Mouse (Mus musculus): Measurements from ENCODE around the gene Gm7694. TPM values are rescaled to one million over a fixed set of nuclear protein-coding genes. Genes with fewer than 3 reads are reported as not detected.

The Gm7694 gene
- total and polyA plus RNA-seq, 3 experiments, result 0.76 to 2.3 (median 0.79) TPM

DNA sequence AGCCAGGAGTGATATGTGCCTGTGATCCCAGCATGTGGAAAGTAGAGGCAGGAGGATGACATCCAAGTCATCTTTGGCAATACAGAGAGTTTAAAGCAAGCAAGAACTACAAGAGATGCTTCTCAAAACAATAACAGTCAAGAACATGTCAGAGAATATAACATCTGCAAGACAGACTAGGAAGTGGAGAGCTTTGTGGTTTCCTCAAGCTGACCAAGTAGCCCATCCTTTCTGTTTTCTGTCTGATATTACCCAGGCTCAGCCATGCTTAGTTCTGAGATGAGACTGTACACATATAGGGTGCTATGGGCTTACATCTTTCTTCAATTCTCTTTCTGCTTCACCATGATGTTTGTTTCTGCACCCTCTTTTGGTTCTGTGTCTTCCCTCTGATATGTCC is 32.9 kb downstream of the Gm7694 start:
- no peaks in the 10 kb centered on the region for H3K9me3 ChIP-seq (replicated peaks)
- no peaks in the 10 kb centered on the region for H3K36me3 ChIP-seq (replicated peaks)
- no peak overlapping the region for H3K4me3 ChIP-seq (ENCODE audit: low read depth, low read length)
- 0 out of 2 replicates have a peak, but pooled peaks cover 8% of the 10 kb centered on the region for H3K27me3 ChIP-seq (ENCODE audit: insufficient read depth, low read length)
- DNase-seq (ENCODE audit: low spot score) (no peak), ATAC-seq (ENCODE audit: extremely low read depth, insufficient number of reproducible peaks, low FRiP score, poor library complexity, severe bottlenecking) (no peak)
- TF ChIP-seq GATA1 (IDR thresholded peaks at IDR 0.05; ENCODE audit: borderline replicate concordance, low read length), result no peak
- no peak for TF ChIP-seq POLR2AphosphoS5 (IDR thresholded peaks at IDR 0.05; ENCODE audit: insufficient replicate concordance, low read depth, low read length)
- TF ChIP-seq CTCF (IDR thresholded peaks at IDR 0.05; ENCODE audit: low read depth, low read length), result no peak
- no peak for TF ChIP-seq GATA2 (IDR thresholded peaks at IDR 0.05; ENCODE audit: borderline replicate concordance, low read depth, low read length)
- TF ChIP-seq TAL1 (conservative IDR thresholded peaks at IDR 0.05; ENCODE audit: low read depth, low read length), result no peak
- H3K4me1 ChIP-seq (ENCODE audit: insufficient read depth, low read depth, low read length), result no peaks in the 10 kb centered on the region

DNA sequence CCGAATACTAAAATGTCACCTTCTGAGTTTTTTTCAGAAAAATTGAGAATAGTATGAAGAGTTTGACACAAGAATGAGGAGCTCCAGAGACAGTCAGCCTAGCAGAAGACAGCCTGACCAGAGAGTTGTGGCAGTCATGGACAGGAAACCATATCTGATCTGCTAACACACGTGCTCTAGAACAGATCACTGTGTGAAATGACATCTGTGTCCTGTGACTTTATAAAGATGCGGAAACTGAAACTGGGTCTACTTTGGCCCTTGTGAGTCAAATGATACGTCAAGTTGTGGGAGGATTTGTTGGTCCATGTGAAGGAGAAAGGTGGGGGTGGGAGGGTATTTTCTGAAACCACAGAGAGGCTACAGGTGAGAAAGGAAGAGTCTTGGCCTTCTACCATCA is 35.4 kb downstream of the Gm7694 start:
- Histone ChIP-seq H3K4me3 (ENCODE audit: low read depth, low read length) (no peak overlapping the region), H3K27me3 (ENCODE audit: insufficient read depth, low read length) (0 out of 2 replicates have a peak, but pooled peaks cover 8% of the 10 kb centered on the region), H3K9me3 (replicated peaks) (no peaks in the 10 kb centered on the region), H3K4me1 (ENCODE audit: insufficient read depth, low read depth, low read length) (no peaks in the 10 kb centered on the region), H3K36me3 (replicated peaks) (no peaks in the 10 kb centered on the region)
- no peak for DNase-seq (ENCODE audit: low spot score)
- TF ChIP-seq POLR2AphosphoS5 (IDR thresholded peaks at IDR 0.05; ENCODE audit: insufficient replicate concordance, low read depth, low read length), result no peak
- TF ChIP-seq GATA2 (IDR thresholded peaks at IDR 0.05; ENCODE audit: borderline replicate concordance, low read depth, low read length), result no peak
- TF ChIP-seq TAL1 (conservative IDR thresholded peaks at IDR 0.05; ENCODE audit: low read depth, low read length), result no peak
- TF ChIP-seq CTCF (IDR thresholded peaks at IDR 0.05; ENCODE audit: low read depth, low read length), result no peak
- TF ChIP-seq GATA1 (IDR thresholded peaks at IDR 0.05; ENCODE audit: borderline replicate concordance, low read length), result no peak
- no peak for ATAC-seq (ENCODE audit: extremely low read depth, insufficient number of reproducible peaks, low FRiP score, poor library complexity, severe bottlenecking)

DNA sequence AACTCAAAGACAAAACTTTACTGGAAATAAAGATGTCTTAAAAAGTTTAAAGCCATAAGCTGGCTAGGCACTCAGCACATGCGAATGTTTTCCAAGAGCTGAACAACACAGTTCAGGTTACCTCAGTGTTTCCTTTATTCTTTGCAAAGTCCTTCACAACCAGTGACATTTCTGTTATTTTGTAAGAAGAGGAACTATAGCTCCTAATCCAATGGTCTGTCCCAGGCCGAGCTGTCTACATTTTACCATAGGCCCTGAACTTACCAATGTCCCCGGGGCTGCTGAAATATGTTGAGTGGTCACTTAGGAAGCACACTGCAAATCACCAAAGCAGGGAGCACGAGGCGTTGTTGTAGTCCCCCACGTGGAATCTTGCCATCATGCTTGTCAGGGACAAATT is 35.9 kb downstream of the Gm7694 start:
- DNase-seq (ENCODE audit: low spot score) (no peak), ATAC-seq (ENCODE audit: extremely low read depth, insufficient number of reproducible peaks, low FRiP score, poor library complexity, severe bottlenecking) (no peak)
- 0 out of 2 replicates have a peak, but pooled peaks cover 8% of the 10 kb centered on the region for H3K27me3 ChIP-seq (ENCODE audit: insufficient read depth, low read length)
- H3K9me3 ChIP-seq (replicated peaks), result no peaks in the 10 kb centered on the region
- no peak overlapping the region for H3K4me3 ChIP-seq (ENCODE audit: low read depth, low read length)
- no peaks in the 10 kb centered on the region for H3K36me3 ChIP-seq (replicated peaks)
- no peaks in the 10 kb centered on the region for H3K4me1 ChIP-seq (ENCODE audit: insufficient read depth, low read depth, low read length)
- TF ChIP-seq GATA1 (IDR thresholded peaks at IDR 0.05; ENCODE audit: borderline replicate concordance, low read length), result no peak
- no peak for TF ChIP-seq CTCF (IDR thresholded peaks at IDR 0.05; ENCODE audit: low read depth, low read length)
- no peak for TF ChIP-seq TAL1 (conservative IDR thresholded peaks at IDR 0.05; ENCODE audit: low read depth, low read length)
- no peak for TF ChIP-seq POLR2AphosphoS5 (IDR thresholded peaks at IDR 0.05; ENCODE audit: insufficient replicate concordance, low read depth, low read length)
- TF ChIP-seq GATA2 (IDR thresholded peaks at IDR 0.05; ENCODE audit: borderline replicate concordance, low read depth, low read length), result no peak

DNA sequence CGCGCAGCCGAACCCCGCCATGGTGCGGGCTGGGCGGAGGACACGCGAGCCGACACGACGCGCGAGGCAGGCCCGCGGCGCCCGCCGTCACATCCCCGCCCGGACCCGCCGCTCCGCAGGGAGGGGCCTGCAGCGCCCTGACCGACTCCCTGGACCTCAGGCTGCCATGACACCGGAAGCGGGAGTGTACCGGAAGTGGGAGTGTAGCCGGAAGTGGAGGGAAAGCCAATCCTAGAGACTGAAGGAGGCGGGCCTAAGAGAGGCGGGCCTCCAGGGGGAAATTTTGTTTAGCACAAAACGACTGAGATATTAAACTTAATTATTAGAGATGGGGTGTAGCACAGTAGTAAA is 50.6 kb downstream of the Gm7694 start:
- DNase-seq (ENCODE audit: low spot score) (peak; percentile 27), ATAC-seq (ENCODE audit: extremely low read depth, insufficient number of reproducible peaks, low FRiP score, poor library complexity, severe bottlenecking) (peak; percentile 93)
- Histone ChIP-seq H3K4me3 (ENCODE audit: low read depth, low read length) (peak overlapping the region; percentile 65), H3K4me1 (ENCODE audit: insufficient read depth, low read depth, low read length) (peaks cover 3% of the 10 kb centered on the region; the same call in 1 of the 2 replicates), H3K9me3 (replicated peaks) (no peaks in the 10 kb centered on the region), H3K36me3 (replicated peaks) (no peaks in the 10 kb centered on the region), H3K27me3 (ENCODE audit: insufficient read depth, low read length) (no peaks in the 10 kb centered on the region)
- no peak for TF ChIP-seq POLR2AphosphoS5 (IDR thresholded peaks at IDR 0.05; ENCODE audit: insufficient replicate concordance, low read depth, low read length)
- TF ChIP-seq CTCF (IDR thresholded peaks at IDR 0.05; ENCODE audit: low read depth, low read length), result no peak

DNA sequence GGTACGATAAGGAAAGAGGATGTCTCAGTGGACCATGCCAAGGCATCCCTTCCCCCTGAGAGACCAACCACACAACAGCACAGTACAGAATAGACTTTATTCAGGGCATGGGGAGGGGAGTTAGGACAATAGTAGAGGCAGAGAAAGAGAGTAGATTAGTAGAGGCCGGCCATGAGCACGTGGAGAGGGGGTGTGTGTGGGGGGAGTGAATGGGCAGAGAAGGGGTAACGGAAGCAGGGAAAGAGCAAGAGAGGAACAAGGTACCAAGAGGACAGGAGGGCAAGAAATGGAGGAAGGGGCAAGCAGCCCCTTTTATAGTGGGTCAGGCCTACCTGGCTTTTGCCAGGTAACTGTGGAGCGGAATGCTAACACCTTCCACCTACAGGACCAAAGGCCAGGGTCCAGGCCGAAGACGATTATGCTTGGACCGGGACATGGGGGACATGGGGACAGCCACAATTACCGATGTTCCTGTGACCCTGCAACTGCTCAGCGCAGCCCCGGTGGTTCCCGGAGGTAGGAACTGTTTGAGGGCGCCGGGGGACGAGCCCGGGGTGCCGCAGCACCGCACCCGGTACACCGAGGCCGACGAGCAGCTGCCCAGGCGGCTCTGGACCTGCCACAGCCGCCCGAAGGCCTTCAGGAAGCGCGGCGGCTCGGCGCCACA is 51.1 kb downstream of the Gm7694 start:
- Histone ChIP-seq H3K36me3 (replicated peaks) (no peaks in the 10 kb centered on the region), H3K9me3 (replicated peaks) (no peaks in the 10 kb centered on the region), H3K4me1 (ENCODE audit: insufficient read depth, low read depth, low read length) (peaks cover 3% of the 10 kb centered on the region; the same call in 1 of the 2 replicates), H3K27me3 (ENCODE audit: insufficient read depth, low read length) (no peaks in the 10 kb centered on the region), H3K4me3 (ENCODE audit: low read depth, low read length) (peak overlapping the region; percentile 65)
- TF ChIP-seq POLR2AphosphoS5 (IDR thresholded peaks at IDR 0.05; ENCODE audit: insufficient replicate concordance, low read depth, low read length) (no peak), CTCF (IDR thresholded peaks at IDR 0.05; ENCODE audit: low read depth, low read length) (no peak), GATA1 (IDR thresholded peaks at IDR 0.05; ENCODE audit: borderline replicate concordance, low read length) (no peak), GATA2 (IDR thresholded peaks at IDR 0.05; ENCODE audit: borderline replicate concordance, low read depth, low read length) (no peak), TAL1 (conservative IDR thresholded peaks at IDR 0.05; ENCODE audit: low read depth, low read length) (no peak)
- DNase-seq (ENCODE audit: low spot score) (no peak), ATAC-seq (ENCODE audit: extremely low read depth, insufficient number of reproducible peaks, low FRiP score, poor library complexity, severe bottlenecking) (peak; percentile 18; the same call in 1 of the 2 replicates)

Other genes with a start within 250 kb of the Gm7694 start
- gene Ddr2, start 195.6 kb downstream of the Gm7694 start, total RNA-seq (2014; fragmentation: Nextera tagmentation), result 0.08 TPM in 1 of 2 replicates, not detected in the other
- gene Ddr2, start 195.6 kb downstream of the Gm7694 start, total RNA-seq (2017), result 0.05 and 0.17 TPM in 2 replicates
- gene Ddr2, start 195.6 kb downstream of the Gm7694 start, polyA plus RNA-seq (2012), result not detected in 2 replicates
- 167 and 171 TPM in 2 replicates for gene Uap1, start 131.4 kb downstream of the Gm7694 start, total RNA-seq (2014; fragmentation: Nextera tagmentation)
- gene Uap1, start 131.4 kb downstream of the Gm7694 start, total RNA-seq (2017), result 530 and 570 TPM in 2 replicates
- gene Uap1, start 131.4 kb downstream of the Gm7694 start, polyA plus RNA-seq (2012), result 16.7 and 24.1 TPM in 2 replicates
- 85.0 and 85.1 TPM in 2 replicates for gene Uhmk1, start 90.9 kb downstream of the Gm7694 start, total RNA-seq (2014; fragmentation: Nextera tagmentation)
- 70.1 and 86.0 TPM in 2 replicates for gene Uhmk1, start 90.9 kb downstream of the Gm7694 start, total RNA-seq (2017)
- gene Uhmk1, start 90.9 kb downstream of the Gm7694 start, polyA plus RNA-seq (2012), result 2.5 and 3.3 TPM in 2 replicates
- not detected in 2 replicates for gene Sh2d1b2, start 73.6 kb downstream of the Gm7694 start, total RNA-seq (2014; fragmentation: Nextera tagmentation)
- 0.16 TPM in 1 of 2 replicates, not detected in the other for gene Sh2d1b2, start 73.6 kb downstream of the Gm7694 start, total RNA-seq (2017)
- not detected in 2 replicates for gene Sh2d1b2, start 73.6 kb downstream of the Gm7694 start, polyA plus RNA-seq (2012)
- gene Sh2d1b1, start 29.0 kb downstream of the Gm7694 start, total RNA-seq (2014; fragmentation: Nextera tagmentation), result not detected in 2 replicates
- 0.06 and 0.16 TPM in 2 replicates for gene Sh2d1b1, start 29.0 kb downstream of the Gm7694 start, total RNA-seq (2017)
- not detected in 2 replicates for gene Sh2d1b1, start 29.0 kb downstream of the Gm7694 start, polyA plus RNA-seq (2012)
- gene Spata46, start 2.5 kb upstream of the Gm7694 start, total RNA-seq (2014; fragmentation: Nextera tagmentation), result not detected in 2 replicates
- not detected in 2 replicates for gene Spata46, start 2.5 kb upstream of the Gm7694 start, total RNA-seq (2017)
- not detected in 2 replicates for gene Spata46, start 2.5 kb upstream of the Gm7694 start, polyA plus RNA-seq (2012)

Measured in G1E (cell line).